Mouse (Mus musculus): ENCODE data around the gene Hoxc10. TPM values are rescaled to one million over a fixed set of nuclear protein-coding genes. Genes with fewer than 3 reads are reported as not detected.

Hoxc10 gene
- polyA plus RNA-seq, 1 experiment from 2014 or later: not detected

- peak; percentile 56 for DNase-seq (ENCODE audit: low spot score)
Measured at GRCm38 (mm10) chr15:102999183-102999831, 32.7 kb downstream of the Hoxc10 start.

GRCm38 (mm10) chr15:102999955-103000354 lies 33.4 kb downstream of the Hoxc10 start:
- no peak for TF ChIP-seq EP300 (optimal IDR thresholded peaks at IDR 0.05)
- TF ChIP-seq CTCF (IDR thresholded peaks at IDR 0.05; ENCODE audit: low read depth): no peak
- H3K4me3 ChIP-seq (ENCODE audit: low read depth, low read length): peak overlapping the region; percentile 45
- H3K4me2 ChIP-seq (replicated peaks; ENCODE audit: low read depth): peak overlapping the region; percentile 80
- no peaks in the 10 kb centered on the region for H3K36me3 ChIP-seq (ENCODE audit: control insufficient read depth, insufficient read depth, low read length)
- ATAC-seq (ENCODE audit: low FRiP score, low TSS enrichment): peak; percentile 19; the same call in 1 of the 2 replicates
- peak overlapping the region; percentile 78 for H3K27ac ChIP-seq (replicated peaks)
- H3K9ac ChIP-seq (ENCODE audit: low read length): no peak overlapping the region
- 0 out of 2 replicates have a peak, but pooled peaks cover 2% of the 10 kb centered on the region for H3K4me1 ChIP-seq (replicated peaks; ENCODE audit: control insufficient read depth, insufficient read depth)
- no peak for DNase-seq (ENCODE audit: low spot score)
- peaks cover 15% of the 10 kb centered on the region; the same call in 1 of the 2 replicates for H3K27me3 ChIP-seq (ENCODE audit: control insufficient read depth, insufficient read depth, low read length)
- WGBS: 20% methylated on average over 11 of the region's 11 CpGs
- H3K9me3 ChIP-seq (ENCODE audit: control insufficient read depth, low read length): no peaks in the 10 kb centered on the region

More at GRCm38 (mm10) chr15:102999183-102999831, 32.7 kb downstream of the Hoxc10 start:
- no peaks in the 10 kb centered on the region for H3K9me3 ChIP-seq (ENCODE audit: control insufficient read depth, low read length)
- H3K27ac ChIP-seq (replicated peaks): peak overlapping the region; percentile 78
- H3K36me3 ChIP-seq (ENCODE audit: control insufficient read depth, insufficient read depth, low read length): no peaks in the 10 kb centered on the region
- peak overlapping the region; percentile 61 for H3K9ac ChIP-seq (ENCODE audit: low read length)
- 0 out of 2 replicates have a peak, but pooled peaks cover 2% of the 10 kb centered on the region for H3K4me1 ChIP-seq (replicated peaks; ENCODE audit: control insufficient read depth, insufficient read depth)
- WGBS: 1% methylated on average over 33 of the region's 33 CpGs
- no peak for TF ChIP-seq CTCF (IDR thresholded peaks at IDR 0.05; ENCODE audit: low read depth)
- TF ChIP-seq EP300 (optimal IDR thresholded peaks at IDR 0.05): no peak
- ATAC-seq (ENCODE audit: low FRiP score, low TSS enrichment): peak; percentile 71; the same call in 1 of the 2 replicates
- H3K4me2 ChIP-seq (replicated peaks; ENCODE audit: low read depth): peak overlapping the region; percentile 80
- H3K4me3 ChIP-seq (ENCODE audit: low read depth, low read length): peak overlapping the region; percentile 45
- peaks cover 17% of the 10 kb centered on the region; the same call in 1 of the 2 replicates for H3K27me3 ChIP-seq (ENCODE audit: control insufficient read depth, insufficient read depth, low read length)

- Histone ChIP-seq H3K27me3 (ENCODE audit: control insufficient read depth, insufficient read depth, low read length) (peaks cover 15% of the 10 kb centered on the region; the same call in 1 of the 2 replicates), H3K27ac (replicated peaks) (peak overlapping the region; percentile 67), H3K9ac (ENCODE audit: low read length) (peak overlapping the region; percentile 62), H3K9me3 (ENCODE audit: control insufficient read depth, low read length) (no peaks in the 10 kb centered on the region), H3K36me3 (ENCODE audit: control insufficient read depth, insufficient read depth, low read length) (no peaks in the 10 kb centered on the region), H3K4me1 (replicated peaks; ENCODE audit: control insufficient read depth, insufficient read depth) (0 out of 2 replicates have a peak, but pooled peaks cover 2% of the 10 kb centered on the region), H3K4me2 (replicated peaks; ENCODE audit: low read depth) (peak overlapping the region; percentile 80), H3K4me3 (ENCODE audit: low read depth, low read length) (peak overlapping the region; percentile 18; the same call in 1 of the 2 replicates)
- WGBS: 20% methylated on average over 24 of the region's 24 CpGs
- DNase-seq (ENCODE audit: low spot score): no peak
- TF ChIP-seq EP300 (optimal IDR thresholded peaks at IDR 0.05) (no peak), CTCF (IDR thresholded peaks at IDR 0.05; ENCODE audit: low read depth) (no peak)
- no peak for ATAC-seq (ENCODE audit: low FRiP score, low TSS enrichment)
Measured at GRCm38 (mm10) chr15:103000501-103000901, 33.9 kb downstream of the Hoxc10 start.

GRCm38 (mm10) chr15:103001370-103001769 lies 34.8 kb downstream of the Hoxc10 start:
- Histone ChIP-seq H3K4me3 (ENCODE audit: low read depth, low read length) (no peak overlapping the region), H3K4me2 (replicated peaks; ENCODE audit: low read depth) (no peak overlapping the region), H3K36me3 (ENCODE audit: control insufficient read depth, insufficient read depth, low read length) (no peaks in the 10 kb centered on the region), H3K9ac (ENCODE audit: low read length) (no peak overlapping the region), H3K9me3 (ENCODE audit: control insufficient read depth, low read length) (no peaks in the 10 kb centered on the region), H3K27ac (replicated peaks) (0 out of 2 replicates have a peak overlapping the region, but pooled peaks have one; percentile 1), H3K27me3 (ENCODE audit: control insufficient read depth, insufficient read depth, low read length) (peaks cover 17% of the 10 kb centered on the region; the same call in 1 of the 2 replicates), H3K4me1 (replicated peaks; ENCODE audit: control insufficient read depth, insufficient read depth) (0 out of 2 replicates have a peak, but pooled peaks cover 2% of the 10 kb centered on the region)
- ATAC-seq (ENCODE audit: low FRiP score, low TSS enrichment): no peak
- TF ChIP-seq EP300 (optimal IDR thresholded peaks at IDR 0.05) (no peak), CTCF (IDR thresholded peaks at IDR 0.05; ENCODE audit: low read depth) (no peak)
- 51% methylated on average over 2 of the region's 2 CpGs for WGBS
- no peak for DNase-seq (ENCODE audit: low spot score)

- TF ChIP-seq CTCF (IDR thresholded peaks at IDR 0.05; ENCODE audit: low read depth): no peak
- TF ChIP-seq EP300 (optimal IDR thresholded peaks at IDR 0.05): no peak
- H3K27me3 ChIP-seq (ENCODE audit: control insufficient read depth, insufficient read depth, low read length): peaks cover 17% of the 10 kb centered on the region; the same call in 1 of the 2 replicates
- H3K27ac ChIP-seq (replicated peaks): no peak overlapping the region
- no peak for ATAC-seq (ENCODE audit: low FRiP score, low TSS enrichment)
- DNase-seq (ENCODE audit: low spot score): no peak
- 0 out of 2 replicates have a peak, but pooled peaks cover 2% of the 10 kb centered on the region for H3K4me1 ChIP-seq (replicated peaks; ENCODE audit: control insufficient read depth, insufficient read depth)
- H3K9ac ChIP-seq (ENCODE audit: low read length): no peak overlapping the region
- H3K4me3 ChIP-seq (ENCODE audit: low read depth, low read length): no peak overlapping the region
- H3K4me2 ChIP-seq (replicated peaks; ENCODE audit: low read depth): no peak overlapping the region
- H3K9me3 ChIP-seq (ENCODE audit: control insufficient read depth, low read length): no peaks in the 10 kb centered on the region
- no peaks in the 10 kb centered on the region for H3K36me3 ChIP-seq (ENCODE audit: control insufficient read depth, insufficient read depth, low read length)
- WGBS: 43% methylated on average over 4 of the region's 4 CpGs
Measured at GRCm38 (mm10) chr15:103002156-103002555, 35.6 kb downstream of the Hoxc10 start.

All from stomach, postnatal 0 days (tissue).